Mouse (Mus musculus) bone marrow, adult 2 months (tissue): ENCODE data around the gene Lmo7.

Experiments
- CTCF ChIP-seq: fragments of 200-500 bp; IDR thresholded peaks from 2 replicates; pipeline ENCODE4 v1.5.1; 2011; ENCODE audit warnings: low read length, control low read depth; ENCODE audit not compliant: control insufficient read depth, insufficient read depth
- POLR2A ChIP-seq: fragments of 200-500 bp; IDR thresholded peaks from 2 replicates; pipeline ENCODE4 v1.6.1; 2011; ENCODE audit warnings: low read depth, mild to moderate bottlenecking, control low read depth, low read length, borderline replicate concordance; ENCODE audit not compliant: control insufficient read depth

GRCm38 (mm10) chr14:101901496-101901895 lies 171.7 kb downstream of the Lmo7 start:
- TF ChIP-seq POLR2A (no peak), CTCF (no peak)
